Mouse (Mus musculus) thymus, adult 2 months (tissue): ENCODE data around the gene Krtap5-1.

ENCODE experiments used
- CTCF ChIP-seq: fragments of 200-500 bp; IDR thresholded peaks from 2 replicates; pipeline ENCODE4 v1.5.1; 2012; ENCODE audit warnings: mild to moderate bottlenecking, control low read depth, low read length, moderate library complexity, borderline replicate concordance; ENCODE audit not compliant: control insufficient read depth, poor library complexity, insufficient read depth; ENCODE audit errors: extremely low read depth
- POLR2A ChIP-seq: fragments of 200-500 bp; IDR thresholded peaks from 2 replicates; pipeline ENCODE4 v1.6.1; 2012; ENCODE audit warnings: mild to moderate bottlenecking, low read length, control low read depth, moderate library complexity; ENCODE audit not compliant: control insufficient read depth, poor library complexity, insufficient read depth; ENCODE audit errors: extremely low read depth

- TF ChIP-seq CTCF (no peak), POLR2A (no peak)
Measured at GRCm38 (mm10) chr7:142284615-142285080, 12.3 kb downstream of the Krtap5-1 start.
